Mouse (Mus musculus): ENCODE data around the gene Madcam1.

DNA sequence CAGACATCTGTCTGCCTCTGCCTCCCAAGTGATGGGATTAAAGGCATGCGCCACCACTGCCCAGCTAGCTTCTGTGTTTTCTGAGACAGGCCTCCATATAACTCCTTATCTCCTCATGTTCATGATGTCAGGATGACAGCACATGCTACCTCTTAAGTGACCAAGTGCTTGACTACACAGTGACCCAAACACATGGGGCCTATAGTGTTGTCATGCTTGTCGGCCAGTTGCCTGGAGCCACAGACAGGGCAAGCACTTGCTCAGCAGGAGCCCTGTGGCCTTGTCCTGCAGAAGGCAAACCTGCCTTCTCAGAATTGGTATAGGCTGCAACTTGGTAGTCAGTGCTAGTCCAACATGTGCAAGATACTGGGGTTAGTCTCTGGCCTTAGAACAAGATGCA, 21.9 kb downstream of the Madcam1 start:
- no peak for TF ChIP-seq CTCF (IDR thresholded peaks at IDR 0.05; ENCODE audit: borderline replicate concordance, extremely low read depth, insufficient read depth, insufficient read length)
- TF ChIP-seq POLR2A (IDR thresholded peaks at IDR 0.05; ENCODE audit: borderline replicate concordance, extremely low read depth, insufficient read depth, insufficient read length, poor library complexity, severe bottlenecking): no peak

Measured in brain, embryonic 14.5 days (tissue).